Mouse (Mus musculus) thymus, adult 2 months (tissue): Measurements from ENCODE around the gene Pcmtd2. TPM values are rescaled to one million over a fixed set of nuclear protein-coding genes. Genes with fewer than 3 reads are reported as not detected.

Source experiments
- DNase-seq: peaks from one replicate; pipeline ENCODE4 v3.0.0; 2021
- H3K27ac ChIP-seq: fragments of 200-500 bp; 2 replicates; pipeline ENCODE4 v1.5.1; 2012; ENCODE audit warnings: low read length, control low read depth; ENCODE audit not compliant: control insufficient read depth, insufficient read depth
- H3K27me3 ChIP-seq: fragments of 200-500 bp; 2 replicates; pipeline ENCODE4 v1.6.1; 2012; ENCODE audit warnings: mild to moderate bottlenecking, low read length, moderate library complexity, mixed read lengths; ENCODE audit not compliant: control insufficient read depth, insufficient read depth
- H3K36me3 ChIP-seq: fragments of 200-500 bp; 2 replicates; pipeline ENCODE4 v1.6.1; 2012; ENCODE audit warnings: mild to moderate bottlenecking, low read length, moderate library complexity; ENCODE audit not compliant: control insufficient read depth, insufficient read depth
- H3K4me1 ChIP-seq: fragments of 200-500 bp; replicated peaks from 2 replicates; pipeline ENCODE4 v1.6.1; 2012; ENCODE audit warnings: low read length; ENCODE audit not compliant: control insufficient read depth, insufficient read depth
- H3K4me3 ChIP-seq: fragments of 200-500 bp; 2 replicates; pipeline ENCODE4 v1.5.1; 2012; ENCODE audit warnings: mild to moderate bottlenecking, low read length, control low read depth, moderate library complexity; ENCODE audit not compliant: control insufficient read depth, insufficient read depth
- CTCF ChIP-seq: fragments of 200-500 bp; IDR thresholded peaks from 2 replicates; pipeline ENCODE4 v1.5.1; 2012; ENCODE audit warnings: mild to moderate bottlenecking, control low read depth, low read length, moderate library complexity, borderline replicate concordance; ENCODE audit not compliant: control insufficient read depth, poor library complexity, insufficient read depth; ENCODE audit errors: extremely low read depth
- POLR2A ChIP-seq: fragments of 200-500 bp; IDR thresholded peaks from 2 replicates; pipeline ENCODE4 v1.6.1; 2012; ENCODE audit warnings: mild to moderate bottlenecking, low read length, control low read depth, moderate library complexity; ENCODE audit not compliant: control insufficient read depth, poor library complexity, insufficient read depth; ENCODE audit errors: extremely low read depth
- WGBS: fragments of 180-500 bp; shearing (Covaris S2); methylation state at CpG from one replicate; pipeline ENCODE4 v1.1.7; 2018; 5-methylcytosine and 5-hydroxymethylcytosine counted together
- polyA plus RNA-seq: library from polyadenylated mRNA; depleted of rRNA; stranded (reverse); fragments of >200 nt; gene quantifications from 2 replicates; pipeline ENCODE4 v1.2.3, GENCODE M21; 2012

Gene Pcmtd2
- polyA plus RNA-seq, 1 experiment, result 60.0 TPM

- Histone ChIP-seq H3K36me3 (peaks cover 11% of the 10 kb centered on the region), H3K4me3 (peak overlapping the region; percentile 90; the same call in 1 of the 2 replicates), H3K27me3 (no peaks in the 10 kb centered on the region), H3K4me1 (peaks cover 3% of the 10 kb centered on the region), H3K27ac (peak overlapping the region; percentile 7; the same call in 1 of the 2 replicates)
- 6% methylated on average over 3 of the region's 3 CpGs for WGBS
- peak; percentile 25 for DNase-seq
- TF ChIP-seq POLR2A (no peak), CTCF (no peak)
These were observed 633 bp downstream of the Pcmtd2 start for GRCm38 (mm10) chr2:181838293-181838680.

- H3K27me3 ChIP-seq, result no peaks in the 10 kb centered on the region
- H3K4me3 ChIP-seq, result no peak overlapping the region
- no peak for DNase-seq
- no peak overlapping the region for H3K27ac ChIP-seq
- peaks cover 65% of the 10 kb centered on the region for H3K36me3 ChIP-seq
- no peaks in the 10 kb centered on the region for H3K4me1 ChIP-seq
- TF ChIP-seq CTCF (no peak), POLR2A (no peak)
- 96% methylated on average over 5 of the region's 5 CpGs for WGBS
These were observed 8.2 kb downstream of the Pcmtd2 start for GRCm38 (mm10) chr2:181845709-181846394.

- DNase-seq, result peak; percentile 92
- peaks cover 7% of the 10 kb centered on the region for H3K36me3 ChIP-seq
- H3K4me3 ChIP-seq, result peak within 1 kb of the TSS; percentile 74
- H3K27me3 ChIP-seq, result no peaks in the 10 kb centered on the region
- TF ChIP-seq POLR2A (peak; percentile 71), CTCF (no peak)
- H3K27ac ChIP-seq, result 0 out of 2 replicates have a peak within 1 kb of the TSS, but pooled peaks have one; percentile 1
- under 1% methylated on average over 35 of the region's 35 CpGs for WGBS
- no peaks in the 10 kb centered on the region for H3K4me1 ChIP-seq
These were observed 26.3 kb downstream of the Pcmtd2 start, which contains the start of gene Polr3k for GRCm38 (mm10) chr2:181863791-181864535. Gene Polr3k, plus strand, starts transcription at chr2:181864337.

- Histone ChIP-seq H3K36me3 (peaks cover 9% of the 10 kb centered on the region), H3K27me3 (no peaks in the 10 kb centered on the region), H3K4me3 (peak overlapping the region; percentile 74), H3K27ac (0 out of 2 replicates have a peak overlapping the region, but pooled peaks have one; percentile 1), H3K4me1 (no peaks in the 10 kb centered on the region)
- no peak for DNase-seq
- TF ChIP-seq POLR2A, result no peak
- TF ChIP-seq CTCF, result no peak
- under 1% methylated on average over 22 of the region's 22 CpGs for whole genome bisulfite sequencing
These were observed 26.8 kb downstream of the Pcmtd2 start for GRCm38 (mm10) chr2:181864536-181864860.

GRCm38 (mm10) chr2:181866931-181867330 is 29.3 kb downstream of the Pcmtd2 start:
- no peak for TF ChIP-seq CTCF

GRCm38 (mm10) chr2:181871039-181871438 is 33.4 kb downstream of the Pcmtd2 start:
- TF ChIP-seq CTCF (no peak), POLR2A (no peak)
- Histone ChIP-seq H3K27me3 (no peaks in the 10 kb centered on the region), H3K4me1 (no peaks in the 10 kb centered on the region), H3K4me3 (no peak overlapping the region), H3K36me3 (peaks cover 21% of the 10 kb centered on the region), H3K27ac (no peak overlapping the region)
- 95% methylated on average over 2 of the region's 2 CpGs for WGBS
- DNase-seq, result no peak

More at GRCm38 (mm10) chr2:181866931-181867330, 29.3 kb downstream of the Pcmtd2 start:
- peaks cover 21% of the 10 kb centered on the region for H3K36me3 ChIP-seq
- H3K27me3 ChIP-seq, result no peaks in the 10 kb centered on the region
- no peaks in the 10 kb centered on the region for H3K4me1 ChIP-seq
- no peak overlapping the region for H3K4me3 ChIP-seq
- H3K27ac ChIP-seq, result no peak overlapping the region
- 56% methylated on average over 5 of the region's 5 CpGs for WGBS
- peak; percentile 71 for DNase-seq
